Mouse (Mus musculus) macrophage (primary cell): ENCODE data around the gene Pacs1. TPM values are rescaled to one million over a fixed set of nuclear protein-coding genes. Genes with fewer than 3 reads are reported as not detected.
"Not testable (repeated sequence)": the region's sequence is repeated elsewhere in the genome, so short reads cannot be mapped to it uniquely, and the experiment has no call there.

ENCODE experiments used
- H3K27ac ChIP-seq: fragments of 350-480 bp; formaldehyde crosslinking; 2 replicates; pipeline ENCODE4 v1.9.0; 2021
- H3K36me3 ChIP-seq: fragments of 350-480 bp; formaldehyde crosslinking; 2 replicates; pipeline ENCODE4 v1.9.0; 2021; ENCODE audit errors: inconsistent target
- H3K4me3 ChIP-seq: fragments of 350-480 bp; formaldehyde crosslinking; 2 replicates; pipeline ENCODE4 v1.9.0; 2021; ENCODE audit errors: inconsistent target
- H3K79me2 ChIP-seq: fragments of 350-480 bp; formaldehyde crosslinking; 2 replicates; pipeline ENCODE4 v1.9.0; 2021; ENCODE audit errors: inconsistent target
- WGBS: methylation state at CpG from one replicate; pipeline ENCODE4 v1.1.7; 2026; ENCODE audit warnings: inconsistent platforms; ENCODE audit not compliant: missing documents; 5-methylcytosine and 5-hydroxymethylcytosine counted together
- polyA plus RNA-seq: library from polyadenylated mRNA; stranded (reverse); fragments of 250-400 nt; gene quantifications from 3 replicates; pipeline ENCODE4 v1.2.4, GENCODE M21; 2018; ENCODE audit warnings: inconsistent platforms

Gene Pacs1
- polyA plus RNA-seq, 1 experiment from 2014 or later, result 16.9 TPM

DNA sequence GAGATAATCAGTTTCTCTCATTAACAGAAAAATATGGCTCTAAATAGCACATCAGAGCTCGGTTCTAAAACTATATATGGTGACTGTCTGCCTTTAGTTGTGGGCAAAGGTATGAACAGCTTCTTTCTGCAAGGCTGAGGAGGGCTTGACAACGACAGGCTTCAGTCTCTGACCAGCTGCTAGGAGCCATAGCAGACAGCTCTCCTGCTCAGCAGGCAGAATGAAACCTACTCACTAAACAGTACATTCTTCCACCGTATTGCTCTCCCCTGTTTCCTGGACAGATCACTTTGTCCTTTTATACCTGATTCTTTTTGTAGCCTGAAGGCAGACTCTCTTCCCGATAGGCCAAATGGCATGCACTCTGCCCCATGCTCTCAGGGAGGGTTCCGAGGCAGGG is 121.2 kb downstream of the Pacs1 start:
- no peak overlapping the region for H3K27ac ChIP-seq
- H3K4me3 ChIP-seq, result no peak overlapping the region
- no peaks in the 10 kb centered on the region for H3K79me2 ChIP-seq
- WGBS, result 94% methylated on average over 3 of the region's 5 CpGs
- peaks cover 8% of the 10 kb centered on the region for H3K36me3 ChIP-seq

DNA sequence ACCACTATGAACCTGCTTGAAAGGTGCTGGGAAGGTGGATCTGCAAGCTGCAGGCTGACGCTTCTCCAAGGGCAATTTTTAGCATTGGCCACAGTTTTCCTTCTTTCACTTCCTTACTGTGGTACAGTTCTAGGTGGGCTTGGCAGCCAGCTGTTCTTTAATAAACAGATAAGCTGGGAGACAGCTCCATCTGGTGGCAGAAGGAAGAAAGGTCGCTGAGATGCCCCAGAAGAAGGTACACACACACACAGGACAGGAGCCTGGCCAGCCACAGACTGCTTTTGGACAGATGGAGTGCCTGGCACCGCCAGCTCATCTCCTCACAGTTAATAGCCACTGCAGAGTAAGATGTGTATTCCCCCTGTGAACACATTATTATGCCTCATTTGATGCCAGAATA is 121.6 kb downstream of the Pacs1 start:
- Histone ChIP-seq H3K27ac (no peak overlapping the region), H3K36me3 (peaks cover 8% of the 10 kb centered on the region), H3K79me2 (no peaks in the 10 kb centered on the region), H3K4me3 (no peak overlapping the region)
- 22% methylated on average over 3 of the region's 3 CpGs for WGBS

GRCm38 (mm10) chr19:5150358-5150757 is 122.6 kb downstream of the Pacs1 start:
- no peak overlapping the region for H3K27ac ChIP-seq
- H3K4me3 ChIP-seq, result no peak overlapping the region
- H3K36me3 ChIP-seq, result peaks cover 8% of the 10 kb centered on the region
- H3K79me2 ChIP-seq, result no peaks in the 10 kb centered on the region
- 100% methylated on average over 6 of the region's 6 CpGs for WGBS

DNA sequence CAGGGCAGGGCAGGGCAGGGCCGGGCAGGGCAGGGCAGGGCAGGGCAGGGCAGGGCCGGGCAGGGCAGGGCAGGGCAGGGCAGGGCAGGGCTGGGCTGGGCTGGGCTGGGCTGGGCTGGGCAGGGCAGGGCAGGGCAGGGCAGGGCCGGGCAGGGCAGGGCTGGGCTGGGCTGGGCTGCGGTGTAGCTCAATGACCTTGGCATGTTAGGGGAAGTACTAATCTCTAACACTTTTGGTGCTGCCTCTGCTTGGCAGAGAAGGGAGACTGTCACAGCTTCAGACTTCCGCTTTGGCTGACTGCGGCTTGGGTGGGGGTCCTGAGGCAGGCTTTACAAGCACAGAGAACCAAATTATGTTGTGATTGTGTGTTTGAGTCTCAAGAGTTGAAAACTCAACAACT is 123.9 kb downstream of the Pacs1 start:
- H3K36me3 ChIP-seq, result peaks cover 15% of the 10 kb centered on the region
- WGBS, result 87% methylated on average over 4 of the region's 6 CpGs
- H3K4me3 ChIP-seq, H3K79me2 ChIP-seq, H3K27ac ChIP-seq: not testable (repeated sequence)

GRCm38 (mm10) chr19:5139640-5140039 is 133.3 kb downstream of the Pacs1 start:
- Histone ChIP-seq H3K4me3 (no peak overlapping the region), H3K36me3 (peaks cover 15% of the 10 kb centered on the region; the same call in 1 of the 2 replicates), H3K27ac (no peak overlapping the region), H3K79me2 (no peaks in the 10 kb centered on the region)
- WGBS, result 45% methylated on average over 2 of the region's 2 CpGs

GRCm38 (mm10) chr19:5131237-5131636 is 141.7 kb downstream of the Pacs1 start:
- H3K79me2 ChIP-seq, result no peaks in the 10 kb centered on the region
- H3K4me3 ChIP-seq, result no peak overlapping the region
- H3K36me3 ChIP-seq, result peaks cover 12% of the 10 kb centered on the region; the same call in 1 of the 2 replicates
- WGBS, result 37% methylated on average over 4 of the region's 4 CpGs
- H3K27ac ChIP-seq, result no peak overlapping the region

GRCm38 (mm10) chr19:5129770-5130169 is 143.1 kb downstream of the Pacs1 start:
- 27% methylated on average over 1 of the region's 1 CpGs for WGBS
- no peaks in the 10 kb centered on the region for H3K79me2 ChIP-seq
- H3K4me3 ChIP-seq, result no peak overlapping the region
- H3K27ac ChIP-seq, result no peak overlapping the region
- H3K36me3 ChIP-seq, result peaks cover 7% of the 10 kb centered on the region; the same call in 1 of the 2 replicates

DNA sequence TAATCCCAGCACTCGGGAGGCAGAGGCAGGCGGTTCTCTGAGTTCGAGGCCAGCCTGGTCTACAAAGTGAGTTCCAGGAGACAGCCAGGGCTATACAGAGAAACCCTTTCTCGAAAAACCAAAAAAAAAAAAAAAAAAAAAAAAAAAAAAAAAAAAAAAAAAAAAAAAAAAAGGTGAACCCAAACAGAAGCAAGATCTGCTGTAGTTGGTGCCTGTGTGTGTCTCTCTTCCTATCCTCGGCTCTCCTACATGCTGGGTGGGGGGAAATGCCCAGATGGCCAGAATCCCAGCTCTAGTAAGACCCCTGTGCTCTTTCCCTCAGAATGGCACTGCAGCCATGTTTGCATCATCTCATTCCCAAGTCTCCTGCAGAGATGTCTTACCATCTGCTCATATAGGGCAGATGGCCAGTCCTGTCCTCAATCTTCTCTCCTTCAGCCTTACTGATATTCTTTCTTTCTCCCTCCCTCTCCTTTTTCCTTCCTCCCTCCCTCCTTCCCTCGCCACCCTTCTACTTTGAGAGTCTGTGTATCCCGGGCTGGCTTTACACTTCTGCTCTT is 148.8 kb downstream of the Pacs1 start:
- H3K36me3 ChIP-seq, result no peaks in the 10 kb centered on the region
- no peaks in the 10 kb centered on the region for H3K79me2 ChIP-seq
- 61% methylated on average over 6 of the region's 7 CpGs for WGBS
- H3K4me3 ChIP-seq, result no peak overlapping the region
- H3K27ac ChIP-seq, result no peak overlapping the region

DNA sequence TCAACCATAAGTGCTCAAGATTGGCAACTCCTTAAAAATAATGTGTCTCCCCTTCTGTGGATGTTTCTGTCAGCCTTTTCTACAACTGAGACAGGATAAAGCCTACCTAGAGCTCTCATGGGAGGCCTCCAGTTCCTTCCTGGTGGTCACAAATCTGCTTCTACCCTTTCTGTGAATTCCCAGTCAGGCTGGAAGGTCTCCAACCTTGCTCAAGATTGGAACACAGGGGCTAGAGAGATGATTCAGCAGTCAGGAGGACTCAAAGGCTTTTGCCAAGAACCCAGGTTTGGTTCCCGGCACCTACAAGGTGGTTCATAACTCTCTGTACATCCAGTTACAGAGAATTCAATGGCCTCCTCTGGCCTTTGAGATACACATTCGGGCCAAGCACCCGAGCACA is 149.7 kb downstream of the Pacs1 start:
- no peaks in the 10 kb centered on the region for H3K79me2 ChIP-seq
- no peak overlapping the region for H3K27ac ChIP-seq
- 69% methylated on average over 3 of the region's 3 CpGs for WGBS
- H3K4me3 ChIP-seq, result no peak overlapping the region
- H3K36me3 ChIP-seq, result no peaks in the 10 kb centered on the region

GRCm38 (mm10) chr19:5122492-5122891 is 150.4 kb downstream of the Pacs1 start:
- H3K4me3 ChIP-seq, result no peak overlapping the region
- H3K36me3 ChIP-seq, result no peaks in the 10 kb centered on the region
- WGBS, result 83% methylated on average over 10 of the region's 10 CpGs
- H3K79me2 ChIP-seq, result no peaks in the 10 kb centered on the region
- H3K27ac ChIP-seq, result no peak overlapping the region

DNA sequence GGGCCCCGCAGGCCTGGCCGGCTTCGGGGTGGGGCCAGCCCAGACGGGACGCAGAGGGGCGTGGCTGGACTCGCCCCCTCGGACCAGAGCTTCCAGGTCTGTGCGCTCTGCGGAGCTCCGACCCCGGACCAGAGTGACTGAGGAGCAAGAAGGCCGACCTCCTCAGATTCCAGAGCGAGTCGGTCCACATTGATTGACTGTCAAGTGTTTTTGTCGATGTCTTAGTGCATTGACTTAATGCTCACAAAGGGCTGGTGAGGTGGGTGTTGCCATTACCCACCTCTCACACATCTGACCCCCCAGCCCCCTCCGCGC is 154.6 kb downstream of the Pacs1 start, which contains the start of gene Klc2:
Gene Klc2, minus strand, starts transcription at position 177 of the 315 bp plus-strand sequence.
- Histone ChIP-seq H3K27ac (no peak within 1 kb of the TSS), H3K4me3 (peak within 1 kb of the TSS; percentile 38), H3K36me3 (no peaks in the 10 kb centered on the region), H3K79me2 (no peaks in the 10 kb centered on the region)
- WGBS, result 5% methylated on average over 18 of the region's 18 CpGs

GRCm38 (mm10) chr19:5117494-5118383 is 155.2 kb downstream of the Pacs1 start:
- H3K79me2 ChIP-seq, result no peaks in the 10 kb centered on the region
- under 1% methylated on average over 82 of the region's 83 CpGs for WGBS
- peak overlapping the region; percentile 38 for H3K4me3 ChIP-seq
- no peak overlapping the region for H3K27ac ChIP-seq
- no peaks in the 10 kb centered on the region for H3K36me3 ChIP-seq

DNA sequence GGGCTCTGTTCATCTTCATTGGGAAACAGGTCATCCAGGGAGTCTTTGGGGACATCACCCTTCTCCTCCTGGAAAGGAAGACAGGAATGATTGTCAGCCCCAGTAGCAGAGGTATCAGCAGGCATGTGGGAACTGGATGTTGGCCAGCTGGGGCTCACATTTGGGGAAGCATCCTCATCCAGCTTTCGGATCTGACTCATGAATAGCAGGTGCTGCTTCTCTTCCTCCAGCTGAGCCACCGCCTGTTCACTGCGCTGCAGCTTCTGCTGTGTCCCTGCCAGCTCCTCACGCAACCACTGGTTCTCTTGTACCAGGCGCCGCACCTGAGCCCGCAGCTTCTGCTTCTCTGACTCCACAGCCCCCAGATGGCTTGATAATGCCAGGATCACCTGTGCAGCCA is 159.1 kb downstream of the Pacs1 start:
- Histone ChIP-seq H3K36me3 (peaks cover 9% of the 10 kb centered on the region), H3K4me3 (no peak overlapping the region), H3K79me2 (no peaks in the 10 kb centered on the region), H3K27ac (no peak overlapping the region)
- WGBS, result 87% methylated on average over 7 of the region's 7 CpGs

GRCm38 (mm10) chr19:5109659-5110453 is 163.1 kb downstream of the Pacs1 start:
- H3K36me3 ChIP-seq, result peaks cover 9% of the 10 kb centered on the region
- H3K79me2 ChIP-seq, result peaks cover 17% of the 10 kb centered on the region
- no peak overlapping the region for H3K4me3 ChIP-seq
- H3K27ac ChIP-seq, result no peak overlapping the region
- 86% methylated on average over 19 of the region's 19 CpGs for WGBS

DNA sequence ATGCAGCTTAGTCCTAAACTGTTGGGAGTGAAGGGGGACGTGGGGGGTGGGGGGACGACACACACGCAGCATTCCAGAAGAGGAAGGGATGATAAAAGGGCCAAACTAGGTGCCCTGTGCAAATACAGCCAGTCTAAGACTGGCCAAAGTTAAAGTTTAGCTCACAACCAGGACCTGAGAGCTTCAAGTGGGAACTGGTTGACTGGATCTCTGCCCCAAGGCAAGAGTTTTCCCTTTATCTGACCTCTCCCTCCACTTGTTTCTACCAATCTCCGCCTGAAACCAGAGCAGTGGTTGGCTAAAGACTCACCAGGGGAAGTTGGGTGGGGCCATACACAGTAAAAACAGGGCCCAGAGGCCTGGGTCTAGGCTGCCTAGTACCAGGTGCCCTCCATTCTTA is 164.2 kb downstream of the Pacs1 start:
- Histone ChIP-seq H3K27ac (no peak overlapping the region), H3K79me2 (peaks cover 26% of the 10 kb centered on the region), H3K36me3 (peaks cover 20% of the 10 kb centered on the region), H3K4me3 (no peak overlapping the region)
- WGBS, result 93% methylated on average over 4 of the region's 4 CpGs
